Mouse (Mus musculus): ENCODE results near the gene Stoml2.

The Stoml2 gene

GRCm38 (mm10) chr4:43031237-43031995, at the start of gene Stoml2:
Gene Stoml2, minus strand, starts transcription at chr4:43031710.
- DNase-seq (ENCODE audit: low read depth, low spot score) = peak; percentile 92

GRCm38 (mm10) chr4:43078071-43078718, 46.7 kb upstream of the Stoml2 start:
- no peak for DNase-seq (ENCODE audit: low read depth, low spot score)

GRCm38 (mm10) chr4:43074923-43075322, 43.4 kb upstream of the Stoml2 start:
- DNase-seq (ENCODE audit: low read depth, low spot score) = no peak

- DNase-seq (ENCODE audit: low read depth, low spot score) = no peak
Measured at GRCm38 (mm10) chr4:43065471-43065870, 34.0 kb upstream of the Stoml2 start.

GRCm38 (mm10) chr4:43060286-43060685, 28.8 kb upstream of the Stoml2 start:
- no peak for DNase-seq (ENCODE audit: low read depth, low spot score)

GRCm38 (mm10) chr4:43059697-43060096, 28.2 kb upstream of the Stoml2 start:
- DNase-seq (ENCODE audit: low read depth, low spot score) = no peak

GRCm38 (mm10) chr4:43058753-43059654, 27.5 kb upstream of the Stoml2 start, which contains the start of gene Unc13b:
Gene Unc13b, plus strand, starts transcription at chr4:43058953.
- peak; percentile 88 for DNase-seq (ENCODE audit: low read depth, low spot score)

- DNase-seq (ENCODE audit: low read depth, low spot score) = no peak
Measured at GRCm38 (mm10) chr4:43058392-43058752, 26.9 kb upstream of the Stoml2 start.

GRCm38 (mm10) chr4:43057654-43058053, 26.1 kb upstream of the Stoml2 start:
- DNase-seq (ENCODE audit: low read depth, low spot score) = no peak

- DNase-seq (ENCODE audit: low read depth, low spot score) = peak; percentile 80
Measured at GRCm38 (mm10) chr4:43052627-43053026, 21.1 kb upstream of the Stoml2 start.

GRCm38 (mm10) chr4:43047231-43047630, 15.7 kb upstream of the Stoml2 start:
- DNase-seq (ENCODE audit: low read depth, low spot score) = peak; percentile 89

- DNase-seq (ENCODE audit: low read depth, low spot score) = no peak
Measured at GRCm38 (mm10) chr4:43046607-43047006, 15.1 kb upstream of the Stoml2 start.

GRCm38 (mm10) chr4:43045659-43046302, 14.3 kb upstream of the Stoml2 start, which contains the start of gene Fam214b:
Gene Fam214b, minus strand, starts transcription at chr4:43046220.
- DNase-seq (ENCODE audit: low read depth, low spot score) = peak; percentile 91

- no peak for DNase-seq (ENCODE audit: low read depth, low spot score)
Measured at GRCm38 (mm10) chr4:43045285-43045658, 13.8 kb upstream of the Stoml2 start.

GRCm38 (mm10) chr4:43044673-43045072, 13.2 kb upstream of the Stoml2 start:
- DNase-seq (ENCODE audit: low read depth, low spot score) = peak; percentile 22

GRCm38 (mm10) chr4:43043644-43044357, 12.3 kb upstream of the Stoml2 start:
- peak; percentile 86 for DNase-seq (ENCODE audit: low read depth, low spot score)

GRCm38 (mm10) chr4:43040881-43041547, 9.5 kb upstream of the Stoml2 start:
- no peak for DNase-seq (ENCODE audit: low read depth, low spot score)

GRCm38 (mm10) chr4:43040114-43040572, 8.6 kb upstream of the Stoml2 start:
- peak; percentile 96 for DNase-seq (ENCODE audit: low read depth, low spot score)

- no peak for DNase-seq (ENCODE audit: low read depth, low spot score)
Measured at GRCm38 (mm10) chr4:43039609-43040008, 8.1 kb upstream of the Stoml2 start.

Measured in CD4-positive, CD25-positive, alpha-beta regulatory T cell, adult 2 months (primary cell).